Mouse (Mus musculus): ENCODE data around the gene Zc3h6.

The Zc3h6 gene

DNA sequence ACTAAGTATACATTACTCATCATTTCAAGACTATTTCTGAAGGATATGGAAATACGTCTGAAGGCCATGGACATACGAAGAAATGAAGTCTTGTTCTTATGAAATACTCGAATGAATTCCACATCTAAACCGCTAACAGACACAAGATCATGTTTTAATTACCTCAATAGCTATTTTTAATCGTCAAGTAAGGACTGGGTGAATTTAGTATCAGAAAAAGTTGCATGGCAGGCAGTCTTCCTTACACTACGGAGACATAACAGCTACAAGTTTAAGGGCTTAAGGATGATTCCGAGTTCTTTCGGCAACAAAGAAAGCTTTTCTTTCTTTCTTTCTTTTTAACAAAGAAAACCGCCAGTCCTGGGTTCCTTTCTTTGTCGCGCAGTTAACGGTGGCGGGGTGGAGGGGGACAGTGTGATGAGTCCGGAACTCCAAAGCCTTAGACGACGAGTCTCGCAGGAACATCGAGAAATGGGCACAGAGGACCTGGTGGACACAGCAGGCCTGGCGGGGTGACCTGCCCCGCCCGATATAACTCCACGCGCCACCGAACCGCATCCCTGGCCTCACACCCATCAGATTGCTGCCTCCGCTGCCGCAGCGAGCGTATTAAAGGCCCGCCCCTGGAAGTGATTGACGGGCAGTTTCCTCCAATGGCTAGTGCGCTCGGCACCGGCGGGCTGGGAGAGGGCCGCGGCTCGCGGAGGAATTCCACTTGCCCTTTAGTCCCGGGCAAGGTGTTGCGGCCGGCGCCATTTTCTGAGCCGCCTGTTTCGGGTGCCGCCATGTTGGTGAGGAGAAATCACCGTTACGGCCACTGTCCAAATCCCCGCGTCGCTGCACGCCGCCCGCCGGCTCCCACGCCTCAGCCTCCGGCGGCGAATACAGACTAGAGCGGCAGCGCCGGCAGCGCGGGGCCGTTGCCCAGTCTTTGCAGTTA is at the start of gene Zc3h6:
TSS of gene Zc3h6 (plus strand) at position 762 of the 940 bp plus-strand sequence.
- peak; percentile 100 for DNase-seq (ENCODE audit: low spot score)

DNA sequence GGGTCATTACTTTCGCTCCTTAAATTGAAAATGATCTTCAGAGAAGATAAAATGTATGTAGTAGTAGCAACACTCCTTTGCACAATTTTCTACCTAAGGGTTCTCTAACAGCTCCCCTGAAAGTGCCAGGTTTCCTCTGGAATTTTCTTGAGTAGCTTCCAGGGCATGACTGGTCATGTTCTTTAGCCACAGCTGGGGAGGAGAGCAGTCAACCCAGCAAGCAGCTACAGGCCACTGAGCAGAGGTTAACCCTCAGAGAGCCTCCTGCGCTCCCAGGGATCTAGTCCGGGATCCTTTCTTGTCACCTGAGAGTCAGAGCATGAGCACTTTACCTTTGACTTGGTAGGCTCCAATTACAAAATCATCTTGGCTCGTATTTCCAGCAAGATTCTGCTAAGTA is 42.4 kb upstream of the Zc3h6 start:
- DNase-seq (ENCODE audit: low spot score), result no peak

DNA sequence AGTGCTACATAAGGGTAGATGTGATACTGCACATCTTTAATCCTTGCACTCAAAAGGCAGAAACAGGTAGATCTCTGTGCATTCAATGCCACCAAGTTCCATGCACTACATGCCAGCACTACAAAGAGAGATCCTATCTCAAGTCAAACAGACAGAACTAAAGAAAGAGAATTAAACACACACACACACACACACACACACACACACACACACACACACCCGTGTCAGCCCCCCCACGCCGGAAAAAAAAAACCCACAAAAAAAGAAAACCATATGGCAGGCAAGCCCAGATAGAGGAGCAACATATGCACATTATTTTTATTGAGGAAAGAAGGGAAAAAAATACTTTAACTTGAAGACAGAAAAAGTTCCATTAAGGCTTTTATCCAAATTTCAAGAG is 38.8 kb upstream of the Zc3h6 start:
- no peak for DNase-seq (ENCODE audit: low spot score)

DNA sequence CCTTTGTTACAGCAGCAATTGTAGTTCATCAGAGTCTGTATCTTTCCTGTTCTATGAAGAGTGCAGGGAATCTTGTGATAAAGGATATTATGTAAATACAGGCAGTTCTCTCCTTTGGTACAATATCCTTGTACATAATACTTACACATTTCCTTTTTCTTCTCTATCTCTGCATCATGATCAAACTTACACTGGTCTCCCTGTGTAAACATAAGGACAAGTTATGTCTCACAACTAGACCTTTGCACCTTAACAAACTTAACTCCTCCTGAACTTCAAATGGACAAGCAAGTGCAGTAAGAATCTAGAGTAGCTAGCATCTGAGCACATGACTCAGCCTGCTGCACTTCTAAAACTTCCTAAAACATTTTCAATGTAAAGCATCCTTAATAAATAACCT is 36.5 kb upstream of the Zc3h6 start:
- DNase-seq (ENCODE audit: low spot score), result no peak

DNA sequence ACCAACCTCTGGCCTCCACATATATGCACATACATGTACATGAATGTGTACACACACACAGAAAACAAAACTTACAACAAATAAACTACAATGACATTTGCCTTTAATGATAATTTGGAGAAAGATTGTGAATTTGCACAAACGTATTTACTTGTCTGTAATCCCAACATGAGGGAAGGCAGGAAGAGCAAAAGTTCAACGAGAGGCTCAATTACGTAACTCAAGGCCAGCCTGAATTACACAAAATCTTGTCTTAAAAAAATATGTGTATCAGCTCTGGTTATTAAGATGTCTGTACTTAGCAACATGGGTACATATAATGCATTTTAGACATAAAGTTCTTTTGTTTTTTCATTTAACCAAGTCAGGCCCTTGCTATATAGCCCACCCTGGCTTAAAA is 30.9 kb upstream of the Zc3h6 start:
- no peak for DNase-seq (ENCODE audit: low spot score)

DNA sequence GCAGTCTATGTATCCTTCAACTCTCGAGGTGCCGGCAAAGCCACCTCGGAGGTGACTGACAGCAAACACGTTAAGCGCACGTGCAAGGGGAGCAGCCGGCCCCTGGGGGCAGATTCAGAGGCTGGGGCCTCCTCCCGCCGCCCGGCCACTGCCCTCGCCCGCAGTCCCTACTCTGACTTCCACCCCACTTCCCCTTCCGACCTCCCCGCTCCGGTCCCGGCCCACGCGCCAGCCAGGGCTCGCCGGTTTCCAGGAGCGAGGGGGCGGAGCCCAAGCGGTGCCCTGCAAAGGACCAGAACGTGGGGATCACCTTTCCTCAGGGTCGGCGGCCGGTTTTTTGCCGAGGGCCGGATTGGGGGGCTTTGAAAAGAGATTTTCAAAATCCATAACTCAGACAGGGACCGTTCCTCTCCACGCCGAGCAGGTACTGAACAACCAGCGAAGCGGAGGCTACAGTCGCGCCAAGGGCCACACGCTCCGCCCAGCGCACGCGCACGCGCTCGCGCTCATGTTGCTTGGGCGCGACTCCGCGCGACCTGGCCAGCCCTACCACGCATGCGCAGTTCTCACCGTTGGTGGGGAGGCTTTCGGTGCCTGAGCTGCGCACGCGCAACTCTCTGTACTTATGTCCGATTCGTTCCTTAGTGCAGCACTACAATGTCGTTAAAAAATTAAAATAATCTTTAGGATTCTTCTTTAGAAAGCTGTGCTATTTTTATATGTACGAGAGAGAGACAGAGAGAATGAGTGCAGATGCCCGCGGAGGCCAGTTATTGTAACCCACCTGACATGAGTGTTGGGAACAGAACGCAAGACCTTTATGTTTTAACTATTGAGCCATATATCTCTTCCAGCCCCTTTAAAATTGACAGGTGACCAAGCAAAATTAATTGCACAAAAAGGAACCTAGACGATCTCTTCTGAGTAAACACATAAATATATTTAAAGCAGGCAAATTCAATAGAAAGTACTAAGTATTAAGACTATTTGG is 23.4 kb upstream of the Zc3h6 start, which contains the start of gene Zc3h8:
TSS of gene Zc3h8 (minus strand) at position 540 of the 991 bp plus-strand sequence.
- peak; percentile 99 for DNase-seq (ENCODE audit: low spot score)

DNA sequence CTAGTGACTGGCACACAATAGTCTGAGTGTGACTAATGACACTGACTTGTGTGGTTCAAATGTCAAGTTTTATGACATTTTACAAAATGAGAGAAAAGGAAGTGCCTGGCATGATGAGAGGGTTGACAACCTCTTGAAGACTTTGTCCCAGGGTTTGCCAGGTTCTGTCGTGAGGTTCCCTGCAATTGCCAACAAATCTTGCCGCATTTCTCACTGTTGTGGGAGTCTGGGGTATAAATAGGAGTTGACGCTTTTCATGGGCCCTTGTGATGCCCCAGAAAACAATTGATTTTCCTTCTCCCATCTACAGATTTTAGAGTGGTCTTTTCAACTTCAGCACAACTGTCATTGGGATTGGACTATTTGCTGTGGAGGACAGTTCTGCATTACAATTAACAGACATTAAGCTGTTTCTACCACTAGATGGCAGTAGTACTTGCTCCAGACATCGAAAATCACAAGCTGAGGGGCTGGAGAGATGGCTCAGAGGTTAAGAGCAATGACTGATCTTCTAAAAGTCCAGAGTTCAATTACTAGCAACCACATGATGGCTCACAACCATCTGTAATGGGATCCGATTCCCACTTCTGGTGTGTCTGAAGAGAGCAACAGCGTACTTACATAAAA is 19.1 kb upstream of the Zc3h6 start:
- DNase-seq (ENCODE audit: low spot score), result peak; percentile 90

DNA sequence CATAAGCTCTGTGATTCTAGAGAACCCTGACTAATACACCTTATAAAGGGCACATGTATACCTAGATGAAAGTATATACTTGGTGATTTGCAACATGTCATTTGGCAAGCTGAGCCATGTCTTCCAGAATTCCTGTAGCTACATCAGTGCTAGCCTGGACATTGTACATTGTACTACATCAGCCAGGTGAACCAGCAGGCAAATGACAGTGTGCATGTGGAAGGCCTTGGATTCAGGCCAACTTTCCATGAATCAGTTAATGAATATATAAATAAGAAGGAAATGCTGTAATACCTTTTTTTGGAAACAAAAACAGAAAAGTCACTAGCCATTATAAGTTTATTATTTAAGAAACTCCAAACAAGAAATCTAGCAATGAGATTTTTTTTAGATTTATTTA is 13.0 kb upstream of the Zc3h6 start:
- DNase-seq (ENCODE audit: low spot score), result no peak

DNA sequence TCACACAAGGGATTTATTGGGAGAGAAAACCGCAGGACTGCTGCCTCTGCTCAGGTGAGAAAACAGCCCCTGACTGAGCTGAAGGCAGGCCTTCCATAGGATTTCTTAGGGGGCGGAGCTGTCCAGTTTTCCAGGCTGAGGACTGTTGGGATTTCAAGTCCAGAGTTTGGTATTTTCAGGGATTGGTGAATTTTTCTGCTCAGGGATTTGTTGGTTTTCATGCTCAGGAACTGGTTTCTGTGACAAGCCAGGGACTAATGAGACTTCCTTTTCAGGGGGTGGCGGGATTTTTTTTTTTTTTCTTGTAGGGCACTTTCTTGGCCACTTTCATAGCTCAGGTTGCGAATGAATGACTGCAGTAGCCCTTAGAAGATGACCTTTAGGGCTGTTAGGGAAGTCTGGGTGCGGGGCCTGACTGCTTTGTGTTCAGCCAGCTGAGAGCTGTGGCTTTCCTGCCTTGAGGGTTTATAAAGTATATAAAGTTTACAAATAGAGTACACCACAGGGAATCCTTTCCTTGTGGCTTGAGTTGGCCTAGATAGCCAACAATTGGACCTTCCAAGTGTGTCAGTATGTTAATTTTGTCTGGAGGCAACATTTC is 1.6 kb upstream of the Zc3h6 start:
- peak; percentile 29 for DNase-seq (ENCODE audit: low spot score)

DNA sequence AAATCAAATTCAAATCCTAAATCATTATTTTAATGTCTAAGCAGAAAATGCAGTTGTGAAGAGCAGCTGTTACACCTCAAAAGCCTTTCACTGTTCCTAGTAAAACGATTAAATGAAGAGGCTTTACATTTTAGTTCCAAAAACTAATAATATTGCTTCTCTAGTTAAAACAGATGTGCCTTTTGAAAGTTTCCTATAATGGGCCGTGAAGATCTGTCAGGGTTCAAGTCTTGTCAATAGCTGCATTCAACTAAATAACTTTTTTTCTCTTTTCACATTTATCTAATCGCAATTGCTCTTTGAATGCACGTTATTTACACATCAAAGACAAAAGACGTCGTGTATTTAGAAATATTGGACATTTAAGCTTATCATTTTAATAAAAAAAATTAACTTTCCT is 966 bp upstream of the Zc3h6 start:
- peak; percentile 44 for DNase-seq (ENCODE audit: low spot score)

DNA sequence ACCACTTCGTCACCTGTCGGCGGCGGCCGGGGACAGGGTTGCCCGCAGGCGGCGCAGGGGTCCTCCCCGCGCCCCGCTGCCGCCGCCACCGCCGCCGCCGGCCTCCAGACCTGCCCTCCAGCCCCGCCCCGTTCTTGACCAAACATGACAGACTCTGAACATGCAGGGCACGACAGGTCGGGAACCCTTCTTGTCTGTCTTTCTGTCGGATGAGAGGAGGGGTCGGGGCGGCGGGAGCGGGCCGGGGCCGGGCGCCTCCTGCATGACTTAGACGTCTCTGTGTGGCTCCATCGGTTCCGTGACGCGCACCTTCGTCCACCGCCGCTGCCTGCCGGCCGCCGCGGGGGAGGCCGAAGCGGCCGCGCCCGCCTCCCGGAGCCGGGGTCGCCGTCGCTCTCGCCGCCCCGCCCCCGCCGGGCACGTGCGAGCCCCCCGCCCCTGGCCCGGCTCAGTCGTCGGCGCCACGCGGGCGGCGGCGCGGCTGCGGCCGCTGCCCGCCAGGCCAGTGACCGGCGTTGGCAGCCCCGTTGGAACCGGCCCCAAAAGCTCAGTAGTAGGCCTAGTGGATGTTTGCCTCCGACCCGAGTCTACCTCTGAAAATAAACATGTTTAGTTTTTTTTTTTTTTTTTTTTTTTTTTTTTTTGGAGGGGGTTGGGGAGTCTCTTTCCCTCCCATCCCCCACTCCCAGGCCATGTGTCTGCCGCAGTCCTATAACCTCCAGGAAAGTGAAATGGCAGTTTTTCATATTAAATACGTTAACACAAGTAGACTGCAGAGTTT is 649 bp downstream of the Zc3h6 start, which contains the start of gene Gm10762:
TSS of gene Gm10762 (minus strand) at position 65 of the 781 bp plus-strand sequence.
- peak; percentile 76 for DNase-seq (ENCODE audit: low spot score)

DNA sequence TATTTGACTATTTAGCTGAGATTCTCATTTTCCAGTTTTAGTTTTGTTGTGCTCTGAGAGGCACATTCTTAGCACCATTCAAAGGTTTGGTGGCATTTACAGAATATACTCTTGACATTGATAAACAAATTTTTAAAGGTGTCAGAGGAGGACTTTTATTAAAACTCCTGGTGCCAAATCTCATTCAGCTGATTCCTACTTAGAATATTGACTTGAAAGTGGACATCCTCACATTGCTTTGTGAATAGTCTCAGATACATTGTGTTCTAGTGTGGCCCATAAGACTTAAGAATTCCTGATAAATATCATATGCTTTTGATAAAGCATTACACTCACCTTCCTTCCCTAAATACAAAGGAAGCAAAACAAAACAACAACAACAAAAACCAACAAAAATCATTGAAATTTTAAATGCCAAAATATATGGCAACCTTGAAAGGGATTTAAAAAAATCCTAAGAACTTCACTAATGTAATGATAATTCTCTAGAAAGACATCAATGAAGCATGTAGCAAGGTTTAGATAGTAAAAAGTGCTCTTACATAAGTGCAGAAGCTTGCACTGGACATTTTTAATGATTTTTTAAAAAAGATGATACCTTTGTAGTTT is 1.4 kb downstream of the Zc3h6 start:
- no peak for DNase-seq (ENCODE audit: low spot score)

DNA sequence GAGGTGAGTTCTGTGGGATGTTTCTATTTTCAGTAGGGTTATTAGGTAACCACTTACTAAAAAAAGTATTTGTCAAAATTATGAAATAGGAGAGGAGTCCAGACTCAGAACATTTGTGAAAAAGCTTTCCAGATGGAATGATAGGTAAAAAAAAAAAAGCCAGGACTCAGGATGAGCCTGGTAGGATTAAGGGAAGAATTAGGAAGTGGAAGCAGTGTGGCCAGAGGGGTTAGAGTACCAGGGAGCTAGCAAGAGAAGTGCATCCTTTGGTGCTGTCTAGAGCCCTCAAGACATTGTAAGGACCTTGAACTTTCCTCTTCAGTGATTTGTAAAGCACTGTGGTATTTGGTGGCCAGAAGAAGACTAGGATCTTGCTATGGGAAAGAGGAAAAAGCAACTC is 5.1 kb downstream of the Zc3h6 start:
- no peak for DNase-seq (ENCODE audit: low spot score)

DNA sequence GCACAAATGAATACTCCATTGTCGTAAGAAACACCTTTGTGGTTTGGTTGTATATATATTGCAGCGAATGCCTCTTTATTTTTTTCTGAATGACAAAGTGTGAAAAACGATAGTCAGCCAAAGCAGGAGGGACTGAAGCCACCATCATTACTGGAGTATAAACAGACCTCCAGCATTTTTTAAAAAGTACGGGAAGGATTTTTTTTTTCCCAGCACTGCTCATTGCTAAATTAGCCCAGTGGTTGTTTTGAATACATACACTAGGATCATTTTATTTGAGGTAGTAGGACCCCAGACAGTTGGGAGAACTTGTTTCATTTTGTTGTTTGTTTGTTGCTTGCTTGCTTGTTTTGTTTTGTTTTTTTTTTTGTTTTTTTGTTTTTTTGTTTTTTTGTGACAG is 8.4 kb downstream of the Zc3h6 start:
- no peak for DNase-seq (ENCODE audit: low spot score)

DNA sequence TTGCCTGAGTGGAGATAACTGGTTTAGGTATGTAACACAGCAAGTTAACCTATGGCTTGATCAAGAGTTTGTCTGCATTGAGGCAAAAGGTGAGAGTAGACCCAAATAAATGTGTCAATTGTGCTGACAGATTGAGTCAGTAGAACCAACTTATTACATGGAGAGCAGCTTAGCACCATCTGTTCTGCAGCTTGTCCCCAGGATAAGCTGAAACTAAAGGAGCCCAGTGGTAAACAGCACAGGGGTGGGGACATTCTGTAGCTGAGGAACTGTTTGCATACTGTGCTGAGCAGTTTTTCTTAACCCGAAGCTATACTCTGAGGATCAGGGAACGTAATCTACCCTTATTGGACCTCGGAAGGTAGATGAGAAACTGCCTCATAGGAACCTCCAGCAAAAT is 17.5 kb downstream of the Zc3h6 start:
- DNase-seq (ENCODE audit: low spot score), result no peak

DNA sequence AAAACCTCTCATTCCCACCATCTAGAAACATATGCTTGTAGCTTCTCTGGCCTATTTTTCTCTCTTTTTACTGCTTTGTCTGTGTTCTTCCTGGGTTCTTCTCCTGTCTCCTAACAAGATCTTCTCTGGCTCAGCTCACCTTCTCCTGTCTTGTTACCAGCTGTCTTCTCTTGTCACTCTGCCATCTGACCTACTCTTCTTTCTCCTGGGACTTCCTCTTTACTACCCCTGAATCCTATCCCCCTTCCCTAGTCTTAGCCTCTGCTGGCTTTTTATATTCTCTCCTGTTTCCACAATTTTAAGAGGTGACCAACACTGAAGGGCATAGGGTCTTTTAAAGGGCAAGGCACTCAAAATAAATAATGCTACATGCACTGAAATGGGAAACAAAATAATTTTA is 37.7 kb downstream of the Zc3h6 start:
- no peak for DNase-seq (ENCODE audit: low spot score)

DNA sequence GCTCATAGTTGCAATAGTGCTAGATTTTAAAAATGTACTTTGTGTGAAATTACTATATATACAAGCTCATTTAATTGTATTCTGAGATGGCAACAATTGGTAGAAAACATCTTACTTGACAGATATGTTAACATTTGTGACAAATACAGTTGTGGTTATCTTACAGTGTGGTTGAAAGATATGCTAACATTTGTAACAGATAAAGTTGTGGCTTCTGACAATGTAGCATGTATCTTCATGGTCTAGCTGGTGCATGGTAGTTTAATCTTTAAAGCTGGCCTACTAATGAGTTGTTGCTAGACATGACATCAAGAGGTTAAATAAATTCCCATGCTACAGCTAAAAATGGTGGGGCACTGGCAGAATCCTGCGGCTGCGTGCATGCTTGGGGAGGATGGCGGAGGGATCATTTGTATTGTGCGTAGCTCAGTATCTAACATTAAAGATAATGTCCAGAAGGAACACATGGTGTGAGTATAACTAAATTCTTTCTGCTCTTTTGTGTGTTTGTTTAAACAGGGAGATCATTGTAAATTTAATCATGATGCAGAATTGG is 39.1 kb downstream of the Zc3h6 start:
- DNase-seq (ENCODE audit: low spot score), result no peak

DNA sequence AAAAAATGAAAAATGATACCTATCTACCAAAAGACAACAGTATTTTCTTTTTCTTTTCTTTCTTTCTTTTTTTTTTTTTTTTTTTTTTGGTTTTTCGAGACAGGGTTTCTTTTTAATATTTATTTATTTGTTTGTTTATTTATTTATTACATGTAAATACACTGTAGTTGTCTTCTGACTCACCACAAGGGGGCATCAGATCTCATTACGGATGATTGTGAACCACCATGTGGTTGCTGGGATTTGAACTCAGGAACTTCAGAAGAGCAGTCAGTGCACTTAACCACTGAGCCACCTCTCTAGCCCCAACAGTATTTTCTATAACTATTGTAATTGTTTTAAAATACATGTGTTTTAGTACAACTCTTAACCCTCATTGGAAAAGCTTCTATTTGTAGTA is 41.7 kb downstream of the Zc3h6 start:
- DNase-seq (ENCODE audit: low spot score), result peak; percentile 23

DNA sequence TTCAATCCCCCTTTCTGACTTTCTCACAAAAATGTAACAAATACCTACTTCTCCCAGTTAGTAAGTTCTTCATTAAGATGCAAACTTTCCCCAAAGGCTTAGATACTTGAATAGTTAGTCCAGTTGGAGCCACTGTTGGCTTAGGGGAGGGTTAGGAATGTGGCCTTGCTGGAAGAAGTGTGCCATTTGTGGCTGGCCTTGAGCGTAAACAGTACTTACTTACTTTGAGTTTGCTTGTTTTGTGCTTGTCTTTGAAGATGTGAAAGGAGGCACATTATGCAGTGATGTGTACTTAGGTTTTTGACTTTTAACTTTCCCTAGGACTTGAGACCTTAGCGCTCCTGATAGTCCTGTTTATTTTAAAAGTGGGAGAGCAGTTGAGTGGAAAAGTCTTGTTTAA is 52.9 kb downstream of the Zc3h6 start:
- no peak for DNase-seq (ENCODE audit: low spot score)

DNA sequence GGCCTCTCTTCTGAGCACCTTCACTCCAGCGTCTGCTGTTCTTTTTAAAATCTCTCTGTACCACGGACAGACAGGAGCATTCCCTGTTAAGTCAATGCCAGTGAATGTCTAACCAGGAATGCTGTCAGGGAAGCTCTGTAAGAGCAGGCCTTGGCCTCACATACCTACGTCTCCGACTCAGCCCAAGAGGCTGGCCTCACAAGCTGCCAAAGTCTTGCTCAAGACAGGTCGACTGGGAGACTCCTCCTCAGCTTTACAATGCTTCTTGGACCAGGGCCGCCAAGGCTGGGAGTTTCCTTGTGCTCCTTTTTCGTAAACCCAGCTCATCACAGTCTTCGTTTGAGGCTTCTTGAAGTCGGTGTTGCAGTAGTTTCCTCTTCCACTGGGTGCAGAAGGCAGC is 57.6 kb downstream of the Zc3h6 start:
- no peak for DNase-seq (ENCODE audit: low spot score)
